Mouse (Mus musculus) Patski (cell line): ENCODE results near the gene Sec23b. TPM values are rescaled to one million over a fixed set of nuclear protein-coding genes. Genes with fewer than 3 reads are reported as not detected.

ENCODE experiments used
- ATAC-seq: fragments of 100-300 bp; one replicate; pipeline ENCODE4 v1.8.0; 2021
- CTCF ChIA-PET: fragments of 350-600 bp; sonication (Branson Sonifier 250); formaldehyde crosslinking; loops from one replicate; lab custom pipeline; 2022; ENCODE audit warnings: inconsistent platforms; lab: Charles Lee
- POLR2A ChIA-PET: fragments of 350-600 bp; sonication (Branson Sonifier 250); formaldehyde crosslinking; loops from one replicate; lab custom pipeline; 2022; ENCODE audit warnings: antibody characterized with exemption, inconsistent platforms; lab: Charles Lee
- DNase-seq: peaks from one replicate; pipeline ENCODE4 v3.0.0-alpha.2; 2011; ENCODE audit warnings: low read depth, low spot score
- H3K27me3 ChIP-seq: fragments of 371-371 bp; one replicate; pipeline ENCODE4 v1.5.1; 2021
- CTCF ChIP-seq: fragments of 100-300 bp; IDR thresholded peaks from one replicate; pipeline ENCODE4 v1.5.1; 2021
- in situ Hi-C: fragments of 300-500 bp; cut with MboI; formaldehyde crosslinking; loops from 3 replicates; pipeline ENCODE4 v1.11.1; 2018; ENCODE audit warnings: low pct_unique_long_range_greater_than_20kb, mixed read lengths
- polyA plus RNA-seq: library from polyadenylated mRNA; unstranded; gene quantifications from one replicate; pipeline ENCODE4 v1.2.3, GENCODE M21; 2021

Gene Sec23b
- polyA plus RNA-seq, 1 experiment from 2014 or later, result 117 TPM

DNA sequence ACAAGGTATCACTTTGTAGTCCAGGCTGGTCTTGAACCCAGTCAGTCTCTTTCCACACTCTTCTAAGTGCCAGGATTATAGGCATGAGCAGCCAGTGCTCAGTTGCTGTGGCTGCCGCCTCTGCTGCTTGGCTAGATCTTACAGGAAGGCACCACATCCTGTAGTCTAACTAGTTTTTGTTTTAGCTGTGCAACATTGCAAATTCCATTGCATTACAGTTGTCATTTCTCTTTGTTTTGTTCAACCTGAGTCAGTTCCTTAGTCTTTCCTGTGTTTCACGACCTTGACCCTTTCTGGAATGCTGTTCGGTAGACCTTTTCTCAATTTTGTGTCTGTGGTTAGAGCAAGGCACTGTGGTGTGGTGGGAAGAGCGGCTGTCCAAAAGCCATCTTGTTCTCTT lies 81.2 kb downstream of the Sec23b start:
- DNase-seq (no peak), ATAC-seq (no peak)
- in situ Hi-C loops, result loop anchor here (5.0 to 25.0 kb wide), 3 partner anchors 525 to 950 kb away; no protein-coding TSS in a partner anchor
- TF ChIP-seq CTCF, result no peak
- H3K27me3 ChIP-seq, result no peaks in the 10 kb centered on the region
- POLR2A ChIA-PET, result interaction anchor here (0.7 kb wide), 1 partner anchor 45 kb away, joined by 5 read pairs; no protein-coding TSS in a partner anchor
- CTCF ChIA-PET, result interaction anchor here (1.1 to 1.4 kb wide), 2 partner anchors 13 to 951 kb away, joined by 4 read pairs; no protein-coding TSS in a partner anchor

- POLR2A ChIA-PET, result interaction anchor here (0.7 kb wide), 1 partner anchor 45 kb away, joined by 5 read pairs; no protein-coding TSS in a partner anchor
- CTCF ChIA-PET, result no interaction called here
- no peak for ATAC-seq
- in situ Hi-C loops, result loop anchor here (5.0 to 25.0 kb wide), 3 partner anchors 524 to 949 kb away; no protein-coding TSS in a partner anchor
- TF ChIP-seq CTCF, result no peak
- H3K27me3 ChIP-seq, result no peaks in the 10 kb centered on the region
- DNase-seq, result no peak
Observed at GRCm38 (mm10) chr2:144637671-144638395, 81.8 kb downstream of the Sec23b start.

GRCm38 (mm10) chr2:144638719-144639118 lies 82.7 kb downstream of the Sec23b start:
- ChIA-PET POLR2A (no interaction called here), CTCF (interaction anchor here (1.6 kb wide), 1 partner anchor 20 kb away, joined by 3 read pairs; no protein-coding TSS in a partner anchor)
- ATAC-seq (no peak), DNase-seq (no peak)
- TF ChIP-seq CTCF, result peak; percentile 61
- H3K27me3 ChIP-seq, result no peaks in the 10 kb centered on the region
- in situ Hi-C loops, result loop anchor here (5.0 to 25.0 kb wide), 3 partner anchors 524 to 949 kb away; no protein-coding TSS in a partner anchor

DNA sequence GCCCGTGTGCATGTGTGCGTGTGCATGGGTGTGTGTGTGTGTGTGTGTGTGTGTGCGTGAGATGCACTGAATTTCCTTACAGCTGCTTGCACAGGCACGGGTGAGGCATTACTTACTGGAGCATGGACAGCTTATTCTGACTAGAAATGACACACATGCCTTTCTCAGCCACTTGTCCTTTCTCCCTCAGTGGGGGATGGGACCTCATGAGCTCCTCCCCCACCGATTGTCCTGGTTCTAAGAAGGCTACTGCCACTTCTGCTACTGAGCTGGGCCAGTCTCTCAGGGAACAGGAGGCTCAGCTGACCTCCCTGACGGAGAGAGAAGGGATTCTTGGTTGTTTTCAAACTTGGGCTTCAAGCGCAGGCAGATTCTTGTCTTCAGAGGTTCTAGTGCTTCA lies 84.1 kb downstream of the Sec23b start:
- ChIA-PET CTCF (interaction anchor here (1.6 to 1.7 kb wide), 2 partner anchors 18 to 20 kb away, joined by 3 to 5 read pairs; no protein-coding TSS in a partner anchor), POLR2A (interaction anchor here (0.7 kb wide), 1 partner anchor 114 kb away, joined by 3 read pairs; no protein-coding TSS in a partner anchor)
- in situ Hi-C loops, result loop anchor here (25.0 kb wide), 1 partner anchor 947 kb away; no protein-coding TSS in a partner anchor
- no peak for ATAC-seq
- no peak for DNase-seq
- H3K27me3 ChIP-seq, result no peaks in the 10 kb centered on the region
- no peak for TF ChIP-seq CTCF

Other genes starting within 250 kb of the Sec23b start
- gene Ovol2, start 224.1 kb upstream of the Sec23b start, polyA plus RNA-seq, result not detected
- 35.8 TPM for gene Kat14, start 187.2 kb upstream of the Sec23b start, polyA plus RNA-seq
- 0.24 TPM for gene Pet117, start 187.2 kb upstream of the Sec23b start, polyA plus RNA-seq
- 3.6 TPM for gene Dzank1, start 28.8 kb upstream of the Sec23b start, polyA plus RNA-seq
- 19.8 TPM for gene Polr3f, start 28.5 kb upstream of the Sec23b start, polyA plus RNA-seq
- gene Rbbp9, start 5.4 kb upstream of the Sec23b start, polyA plus RNA-seq, result 65.2 TPM
- 45.9 TPM for gene Smim26, start 37.8 kb downstream of the Sec23b start, polyA plus RNA-seq
- 45.8 TPM for gene Dtd1, start 43.7 kb downstream of the Sec23b start, polyA plus RNA-seq